Mouse (Mus musculus) frontal cortex, postnatal 36 days (tissue): ENCODE data around the gene Etnk1.
A peak's percentile ranks its signal among the peaks of the same experiment; 100 is the strongest.

Experiments used
- DNase-seq, 2 experiments: peaks; one replicate each; pipeline ENCODE4 v3.0.0; 2022; ENCODE audit warnings: low spot score in 2 of 2

The Etnk1 gene

DNA sequence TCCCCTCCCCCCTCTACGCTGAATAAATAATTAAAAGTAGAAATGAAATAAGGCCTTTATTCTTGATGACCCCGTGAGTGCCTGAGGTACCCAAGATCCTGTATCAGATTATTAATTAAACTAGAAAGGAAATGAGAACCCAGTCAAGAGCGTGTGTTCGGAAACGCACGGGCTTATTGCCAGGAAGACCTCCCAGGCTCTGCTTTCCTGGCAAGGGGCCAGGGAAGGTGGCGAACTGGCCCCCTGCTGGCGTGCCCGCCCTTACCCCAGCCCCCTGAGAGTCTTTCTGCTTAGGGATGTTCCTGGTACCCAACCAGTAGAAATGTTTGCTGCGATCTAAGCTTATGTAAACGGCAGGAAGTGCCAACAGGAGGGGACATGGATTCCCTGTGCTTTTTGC lies 49.2 kb downstream of the Etnk1 start:
- DNase-seq: no peak

DNA sequence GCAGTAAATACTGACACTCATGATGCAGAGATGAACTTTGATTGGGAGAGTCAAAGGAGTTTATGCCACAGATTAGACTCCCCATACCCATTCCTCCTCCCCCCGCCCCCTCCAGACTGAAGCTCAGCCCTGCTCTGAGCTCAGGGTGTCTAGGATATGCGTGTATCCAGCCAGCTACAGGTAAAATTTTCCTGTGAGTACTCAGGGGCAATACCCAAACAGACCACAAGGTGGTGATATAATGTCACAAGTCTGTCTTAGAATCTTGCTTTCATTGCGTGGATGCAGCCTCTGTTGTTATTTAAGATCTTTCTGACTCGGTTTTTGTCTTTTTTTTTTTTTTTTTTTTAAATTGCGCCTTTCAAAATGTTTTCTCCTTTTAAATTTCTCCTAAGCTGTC lies 52.3 kb downstream of the Etnk1 start:
- peak; percentile 55 to 90 for DNase-seq

DNA sequence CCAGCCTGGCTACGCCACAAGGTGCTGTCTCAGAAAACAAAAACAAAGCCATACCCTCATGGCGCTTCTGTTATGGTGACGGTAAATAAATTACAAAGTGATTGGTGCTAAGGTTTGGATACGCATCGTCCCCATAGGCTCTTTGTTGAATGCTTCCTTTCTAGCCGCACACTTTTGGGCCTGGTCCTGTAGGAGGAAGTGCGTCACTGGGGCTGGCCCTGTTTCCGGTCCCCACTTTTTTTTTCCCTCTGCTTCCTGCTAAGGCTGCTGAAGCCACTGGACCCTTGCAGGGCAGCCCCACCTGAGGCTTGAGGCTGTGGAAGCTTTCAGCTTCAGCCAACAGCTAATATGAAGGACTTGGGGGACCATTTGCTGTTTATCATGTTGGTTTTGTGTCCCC lies 54.2 kb downstream of the Etnk1 start:
- no peak for DNase-seq

DNA sequence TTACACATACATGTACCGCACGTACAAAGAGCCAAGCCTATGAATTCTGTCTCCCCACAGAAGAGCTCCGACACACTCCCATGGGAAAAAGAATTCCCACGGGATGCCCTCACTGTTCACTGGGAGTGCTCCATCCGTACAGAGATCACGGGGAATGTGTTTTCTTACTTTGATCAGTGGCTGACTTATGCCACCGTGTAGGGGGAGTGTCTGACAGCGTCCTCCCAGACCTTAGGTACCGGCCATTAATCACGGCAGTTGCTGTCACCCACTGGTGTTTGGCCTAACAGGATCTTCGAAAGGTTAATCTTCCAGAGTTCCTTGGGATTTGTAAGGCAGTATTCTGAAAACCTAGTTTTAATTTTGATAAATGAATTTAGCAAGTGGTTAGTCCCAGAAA lies 57.0 kb downstream of the Etnk1 start:
- no peak for DNase-seq

DNA sequence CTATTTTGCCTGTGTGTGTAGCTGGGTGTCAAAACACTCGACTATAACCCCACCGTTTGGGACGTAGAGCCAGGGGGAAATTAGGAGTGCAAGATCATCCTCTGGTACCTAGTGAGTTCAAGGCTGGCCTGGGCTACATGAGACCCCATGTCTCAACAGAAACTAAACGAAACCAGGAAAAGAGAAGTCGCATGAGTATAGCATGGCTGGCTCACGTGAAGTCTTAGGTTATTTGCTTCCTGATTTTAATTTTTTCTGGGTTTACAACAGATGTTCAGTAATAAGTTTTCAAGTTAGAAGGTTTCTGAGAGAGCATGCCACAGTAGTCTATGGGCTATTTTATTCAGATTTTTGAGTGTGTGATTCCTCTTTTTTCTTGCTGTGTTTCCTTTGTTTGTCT lies 57.9 kb downstream of the Etnk1 start:
- no peak for DNase-seq

DNA sequence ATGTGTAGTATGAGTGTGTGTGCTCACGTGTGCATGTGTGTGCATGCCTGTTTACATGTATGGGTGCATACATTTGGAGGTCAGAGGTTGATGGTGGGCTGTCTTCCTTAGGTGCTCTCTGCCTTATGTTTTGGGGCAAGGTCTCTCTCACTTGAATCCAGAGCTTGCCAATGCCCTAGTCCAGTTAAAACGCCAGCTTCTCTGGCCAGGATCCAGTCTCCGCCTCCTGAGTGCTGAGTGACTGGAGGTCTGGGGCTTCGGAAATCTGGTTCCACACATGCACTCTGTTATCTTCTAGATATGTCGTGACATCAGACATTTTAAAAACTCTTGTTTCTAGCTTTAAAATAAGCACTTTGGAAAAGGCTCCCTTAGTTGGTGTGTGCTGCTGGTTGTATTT lies 61.7 kb downstream of the Etnk1 start:
- DNase-seq: no peak

DNA sequence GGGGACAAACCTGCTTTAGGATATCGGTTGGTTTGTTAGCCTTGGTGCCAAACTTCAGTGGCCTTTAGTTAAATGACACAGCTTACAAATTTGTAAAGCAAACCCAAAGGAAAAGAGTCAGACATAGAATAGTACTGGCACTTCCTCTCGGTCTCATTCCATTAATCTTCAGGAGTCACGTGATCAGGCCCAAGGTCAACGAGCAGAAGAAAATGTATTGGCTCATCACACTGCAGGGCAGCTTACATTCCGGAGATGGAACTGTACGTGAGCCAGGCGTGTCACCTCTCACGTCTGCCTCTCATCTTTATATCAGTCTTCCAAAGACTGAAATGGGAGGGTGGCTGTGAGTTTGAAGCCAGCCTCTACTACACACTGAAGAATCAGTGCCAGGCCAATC lies 62.9 kb downstream of the Etnk1 start:
- DNase-seq: no peak

DNA sequence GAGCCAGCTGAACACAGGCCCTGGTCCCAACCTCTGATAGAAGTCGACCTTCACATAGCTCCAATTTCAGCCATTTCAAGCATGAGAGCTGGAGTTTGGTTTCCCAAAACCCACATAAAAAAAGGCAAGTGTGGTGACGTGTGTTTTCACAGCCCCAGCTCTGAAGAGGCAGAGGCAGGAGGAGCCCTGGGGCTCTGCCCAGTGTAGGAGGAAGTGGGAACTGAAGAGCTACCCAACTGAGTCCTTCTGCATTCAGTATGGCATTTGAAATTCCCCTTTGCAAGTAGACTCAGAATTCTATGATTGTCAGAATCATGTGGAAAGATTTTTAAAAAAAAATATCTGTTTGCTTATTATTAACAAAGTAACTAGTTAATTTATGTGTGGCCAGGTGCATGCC lies 63.9 kb downstream of the Etnk1 start:
- peak; percentile 39 to 48 for DNase-seq

DNA sequence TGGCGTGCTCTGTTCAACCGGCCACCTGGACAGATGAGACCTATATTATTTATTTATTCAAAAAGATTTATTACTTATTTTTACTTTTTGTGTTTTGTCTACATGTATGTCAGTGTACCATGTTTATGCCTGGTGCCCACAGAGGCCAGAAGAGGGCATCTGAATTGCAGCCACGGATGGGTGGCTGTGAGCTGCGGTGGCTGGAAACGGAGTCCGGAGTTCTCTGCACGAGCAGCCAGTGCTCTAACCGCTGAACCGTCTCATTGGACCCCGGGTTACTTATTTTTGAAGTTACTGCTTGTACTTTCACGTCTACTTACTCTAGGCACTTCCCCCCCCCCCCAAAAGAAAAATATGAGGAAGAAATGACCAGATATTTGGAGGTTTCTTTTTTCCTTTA lies 65.7 kb downstream of the Etnk1 start:
- no peak for DNase-seq

DNA sequence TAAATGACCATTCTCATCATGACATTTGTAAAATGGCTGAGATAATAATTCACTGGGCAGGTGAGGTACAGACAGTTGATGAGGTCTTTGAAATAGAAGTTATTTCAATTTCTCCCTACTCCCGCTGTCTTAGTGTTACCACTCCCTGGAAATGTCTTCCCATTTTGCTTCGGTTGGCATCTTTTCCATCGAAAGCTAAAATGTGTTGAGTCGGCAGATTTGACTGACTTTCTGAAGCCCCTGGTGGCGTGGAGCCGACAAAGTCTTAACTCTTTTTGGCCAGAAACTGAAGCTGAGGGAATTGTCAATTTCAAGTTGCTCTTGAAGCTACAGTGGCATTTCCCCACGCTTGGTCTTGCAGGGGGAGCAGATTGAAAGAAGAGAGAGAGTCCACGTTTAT lies 67.8 kb downstream of the Etnk1 start:
- no peak for DNase-seq

DNA sequence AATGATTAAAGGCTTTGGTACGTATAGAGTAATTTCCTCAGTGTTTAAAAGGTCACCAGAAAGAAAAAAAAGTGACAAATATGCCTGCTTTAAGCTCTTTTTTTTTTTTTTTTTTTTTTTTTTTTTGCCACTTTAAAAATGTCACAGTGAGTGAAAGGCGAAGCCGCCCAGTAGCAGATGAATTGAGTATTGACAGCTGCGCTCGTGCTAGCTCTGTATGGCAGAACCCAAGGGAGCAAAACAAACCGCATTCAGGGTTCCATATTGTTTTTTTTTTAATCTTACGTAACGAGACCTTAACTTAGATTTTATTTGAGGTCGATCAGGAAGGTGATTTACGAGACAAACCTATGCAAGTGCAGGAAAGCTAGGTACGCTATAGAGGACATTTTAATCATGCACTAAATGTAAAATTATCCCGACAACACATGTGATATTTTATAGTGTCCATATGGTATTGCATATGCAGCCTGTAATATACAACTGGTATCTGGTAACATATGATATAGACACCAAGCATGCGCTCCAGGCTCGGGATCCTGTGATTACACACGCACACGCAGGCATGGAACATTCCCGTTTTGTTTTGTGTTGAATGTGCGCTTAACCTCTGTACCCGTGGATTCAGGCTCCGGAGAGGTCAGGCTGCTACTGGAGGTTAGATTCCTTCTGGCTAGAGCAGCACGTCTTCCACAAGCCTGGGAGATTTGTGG lies 72.5 kb downstream of the Etnk1 start:
- DNase-seq: no peak

DNA sequence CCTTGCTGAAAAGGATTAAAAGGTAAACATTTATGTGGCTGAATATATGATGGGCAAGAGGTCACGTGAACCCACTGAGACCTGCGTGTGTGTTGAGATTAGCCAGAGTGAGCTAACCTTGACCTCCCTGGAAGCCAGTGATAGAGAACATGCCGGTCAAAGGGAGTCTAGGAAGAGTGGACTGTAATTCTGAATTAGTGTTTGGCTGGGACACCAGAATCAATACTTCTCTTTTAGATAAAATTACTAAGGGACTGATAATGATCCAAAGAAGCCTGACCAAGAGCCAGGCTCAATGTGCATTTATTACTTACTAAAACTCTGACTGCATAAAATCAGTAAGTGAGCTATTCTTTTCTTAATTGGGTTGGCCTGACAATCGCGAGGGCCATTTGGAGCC lies 76.2 kb downstream of the Etnk1 start:
- DNase-seq: no peak

DNA sequence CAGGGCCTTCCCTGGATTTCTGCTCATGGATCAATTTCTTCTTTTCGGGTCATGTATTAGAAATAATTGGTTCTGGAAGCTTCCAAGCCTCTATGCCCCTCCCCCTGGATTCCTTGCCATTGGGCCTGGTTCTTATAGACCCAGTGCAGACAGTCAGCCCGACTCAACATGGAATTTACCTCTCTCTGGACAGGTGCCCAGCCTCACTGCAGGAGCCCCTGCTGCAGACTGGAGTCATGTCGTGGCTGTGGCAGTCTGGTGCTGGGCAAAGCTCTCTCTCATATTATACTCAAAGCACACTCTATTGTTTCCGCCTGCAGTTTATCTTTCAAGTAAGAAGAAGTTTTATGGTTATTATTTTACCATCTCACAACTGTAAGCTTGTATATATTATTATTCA lies 90.9 kb downstream of the Etnk1 start:
- DNase-seq: no peak

DNA sequence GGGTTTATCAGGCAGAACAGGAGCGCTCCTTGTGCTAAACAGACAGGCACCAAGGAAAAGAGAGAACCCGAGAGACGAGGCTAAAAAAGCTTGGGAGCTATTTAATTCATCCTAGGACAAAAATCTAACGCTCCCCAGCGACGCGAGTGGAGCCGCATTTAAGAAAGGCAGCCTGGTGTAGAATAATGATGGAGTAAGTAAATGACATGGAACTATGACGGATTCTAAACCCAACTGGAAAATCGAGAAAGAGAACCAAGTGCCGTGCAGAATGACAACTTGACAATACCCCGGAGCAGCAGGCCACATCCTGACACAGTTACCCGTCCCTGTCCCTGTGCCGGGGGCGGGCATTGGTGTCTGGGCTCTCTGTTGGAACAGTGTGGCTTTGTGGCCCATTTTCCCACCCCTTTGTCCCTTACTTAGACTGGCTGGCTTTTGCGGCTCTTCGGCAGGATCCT lies 92.2 kb downstream of the Etnk1 start:
- peak in 1 of 2 experiments; percentile 45 for DNase-seq

DNA sequence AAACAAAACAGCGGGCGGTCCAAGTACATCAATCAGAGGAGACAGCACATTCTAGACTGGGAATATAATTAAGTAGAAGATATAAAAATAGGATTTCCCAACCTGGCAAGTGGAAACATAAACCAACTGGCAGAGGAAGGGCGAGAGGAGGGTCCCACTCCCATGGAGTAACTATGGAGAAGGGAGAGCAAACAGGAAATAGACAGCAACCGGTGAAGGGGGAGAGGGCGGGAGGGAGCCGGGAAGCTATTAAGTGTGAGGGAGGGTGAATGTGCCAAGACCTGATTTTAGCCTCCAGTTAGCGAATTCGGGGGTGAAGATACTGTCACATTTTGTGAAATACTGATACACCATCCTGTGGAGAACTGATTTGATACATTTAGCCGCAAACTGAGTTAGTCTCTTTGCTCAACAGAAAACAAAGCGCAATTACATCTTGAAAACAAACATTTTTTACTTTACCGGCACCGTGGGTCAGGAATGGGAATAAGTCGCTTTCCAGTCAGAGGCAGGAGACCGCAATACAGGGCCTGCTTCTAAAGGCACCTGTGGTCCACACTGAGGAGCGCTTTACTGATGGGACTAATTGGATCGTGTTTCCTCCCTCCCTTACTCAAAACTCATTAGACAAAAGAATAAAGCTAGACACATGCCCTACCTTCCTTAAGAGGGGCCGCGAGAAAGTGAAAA lies 93.0 kb downstream of the Etnk1 start:
- DNase-seq: no peak

DNA sequence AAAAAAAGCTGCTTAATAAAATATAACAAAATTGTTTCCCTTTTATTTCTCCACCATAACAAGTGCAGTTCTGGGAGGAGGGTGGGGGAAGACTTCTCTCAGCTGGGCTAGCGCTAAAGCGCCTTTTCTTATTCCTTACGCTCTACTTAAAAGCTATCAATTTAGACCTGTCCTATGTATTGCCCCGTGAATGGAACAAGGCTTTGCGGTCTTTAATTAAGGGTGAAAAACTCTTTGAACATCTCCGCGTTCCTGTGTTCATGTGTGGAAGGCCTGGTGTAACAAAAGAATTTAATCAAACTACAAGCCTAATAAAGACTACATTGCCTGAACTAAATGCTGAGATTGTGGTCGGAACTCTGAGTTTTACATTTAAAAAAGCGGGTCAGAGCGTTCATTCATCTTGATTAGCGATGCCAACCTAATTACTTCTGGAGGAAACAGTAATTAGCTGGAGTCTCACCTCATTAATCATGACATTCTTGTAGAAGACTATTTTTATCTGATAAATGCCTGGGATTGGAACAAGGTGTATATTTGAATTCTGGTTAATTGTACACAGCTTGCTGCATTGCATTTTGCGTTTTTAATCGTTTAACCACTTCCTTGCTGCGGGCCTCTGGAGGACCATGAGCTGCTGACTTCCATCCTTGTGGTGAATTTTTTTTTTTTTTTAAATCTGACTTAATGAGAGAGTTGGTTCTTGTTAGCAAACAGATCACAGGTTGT lies 93.7 kb downstream of the Etnk1 start:
- DNase-seq: no peak

DNA sequence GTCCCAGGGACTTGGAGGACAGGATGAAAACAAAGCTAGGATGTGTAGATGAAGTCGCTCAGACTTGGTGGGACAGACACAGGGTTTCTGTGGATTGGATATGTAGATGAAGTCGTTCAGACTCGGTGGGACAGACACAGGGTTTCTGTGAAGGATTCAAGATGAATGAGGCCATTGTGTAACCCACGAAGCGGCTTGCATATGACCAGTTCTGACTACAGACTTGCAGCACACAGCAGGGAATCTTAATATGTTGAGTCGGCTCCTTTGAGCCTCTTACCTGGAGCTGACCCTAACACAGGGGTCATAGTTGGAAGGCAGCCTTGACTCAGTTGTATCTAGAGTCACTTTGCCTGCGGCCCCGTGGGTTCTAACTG lies 94.3 kb downstream of the Etnk1 start:
- DNase-seq: no peak

DNA sequence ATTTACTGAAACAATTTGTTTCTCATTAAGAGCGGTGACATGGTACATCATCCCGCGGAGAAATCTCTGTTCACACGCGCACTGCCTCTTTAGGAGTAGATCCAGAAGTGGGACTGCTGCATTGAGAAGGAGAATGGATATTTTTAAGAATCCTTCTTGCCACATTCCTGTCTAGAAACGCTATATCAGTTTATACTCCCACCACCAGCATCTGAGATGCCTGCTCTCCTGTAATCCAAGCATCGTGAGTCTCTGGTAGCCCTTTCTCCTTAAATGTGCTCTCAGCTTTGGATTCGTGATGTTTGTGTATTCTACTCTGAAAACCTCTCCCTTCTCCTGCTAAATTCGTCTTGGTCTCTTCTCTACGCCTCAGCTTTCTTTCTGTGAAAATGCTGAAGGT lies 98.5 kb downstream of the Etnk1 start:
- DNase-seq: no peak

DNA sequence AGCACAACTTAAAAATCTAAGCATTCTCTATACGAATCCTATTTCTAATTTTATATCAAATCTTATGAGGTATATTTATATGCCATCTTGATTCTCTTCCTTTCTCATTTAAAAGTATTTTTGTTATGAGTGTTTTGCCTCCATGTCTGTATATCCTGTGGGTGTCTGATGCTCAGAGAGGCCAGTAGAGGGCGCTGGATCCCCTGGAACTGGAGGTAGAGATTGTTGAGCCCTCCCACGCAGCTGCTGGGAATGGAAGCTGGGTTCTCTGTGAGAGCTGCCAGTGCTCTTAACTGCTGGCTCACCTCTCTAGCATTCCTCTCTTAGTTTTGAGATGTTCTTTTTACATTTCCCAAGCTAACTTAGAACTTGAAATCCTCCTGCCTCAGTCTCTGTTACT lies 112.2 kb downstream of the Etnk1 start:
- DNase-seq: no peak
